Mouse (Mus musculus) thymus, adult 2 months (tissue): Measurements from ENCODE around the gene Vwf.

Experiments
- CTCF ChIP-seq: fragments of 200-500 bp; IDR thresholded peaks from 2 replicates; pipeline ENCODE4 v1.5.1; 2012; ENCODE audit warnings: mild to moderate bottlenecking, control low read depth, low read length, moderate library complexity, borderline replicate concordance; ENCODE audit not compliant: control insufficient read depth, poor library complexity, insufficient read depth; ENCODE audit errors: extremely low read depth
- POLR2A ChIP-seq: fragments of 200-500 bp; IDR thresholded peaks from 2 replicates; pipeline ENCODE4 v1.6.1; 2012; ENCODE audit warnings: mild to moderate bottlenecking, low read length, control low read depth, moderate library complexity; ENCODE audit not compliant: control insufficient read depth, poor library complexity, insufficient read depth; ENCODE audit errors: extremely low read depth

- TF ChIP-seq POLR2A (no peak), CTCF (no peak)
Measured at GRCm38 (mm10) chr6:125726408-125726807, 179.8 kb downstream of the Vwf start.
